Mouse (Mus musculus): ENCODE measurements around the gene Hist2h3c2. TPM values are rescaled to one million over a fixed set of nuclear protein-coding genes. Genes with fewer than 3 reads are reported as not detected.
"Not testable (repeated sequence)": the region's sequence is repeated elsewhere in the genome, so short reads cannot be mapped to it uniquely, and the experiment has no call there.

Gene Hist2h3c2
- polyA plus RNA-seq, 1 experiment from 2014 or later, result 8.2 TPM

- ATAC-seq (ENCODE audit: insufficient number of reproducible peaks, insufficient read depth, low FRiP score, low TSS enrichment), result no peak
- no peaks in the 10 kb centered on the region for H3K27me3 ChIP-seq
- WGBS, result 75% methylated on average over 5 of the region's 5 CpGs
- no peaks in the 10 kb centered on the region for H3K4me1 ChIP-seq
- no peaks in the 10 kb centered on the region for H3K36me3 ChIP-seq
- no peak overlapping the region for H3K4me3 ChIP-seq
- H3K9ac ChIP-seq, result no peak overlapping the region
- H3K9me3 ChIP-seq, result no peaks in the 10 kb centered on the region
- no peak overlapping the region for H3K27ac ChIP-seq
- H3K4me2 ChIP-seq (replicated peaks), result no peak overlapping the region
Observed at GRCm38 (mm10) chr3:96255926-96256593, 17.1 kb upstream of the Hist2h3c2 start.

DNA sequence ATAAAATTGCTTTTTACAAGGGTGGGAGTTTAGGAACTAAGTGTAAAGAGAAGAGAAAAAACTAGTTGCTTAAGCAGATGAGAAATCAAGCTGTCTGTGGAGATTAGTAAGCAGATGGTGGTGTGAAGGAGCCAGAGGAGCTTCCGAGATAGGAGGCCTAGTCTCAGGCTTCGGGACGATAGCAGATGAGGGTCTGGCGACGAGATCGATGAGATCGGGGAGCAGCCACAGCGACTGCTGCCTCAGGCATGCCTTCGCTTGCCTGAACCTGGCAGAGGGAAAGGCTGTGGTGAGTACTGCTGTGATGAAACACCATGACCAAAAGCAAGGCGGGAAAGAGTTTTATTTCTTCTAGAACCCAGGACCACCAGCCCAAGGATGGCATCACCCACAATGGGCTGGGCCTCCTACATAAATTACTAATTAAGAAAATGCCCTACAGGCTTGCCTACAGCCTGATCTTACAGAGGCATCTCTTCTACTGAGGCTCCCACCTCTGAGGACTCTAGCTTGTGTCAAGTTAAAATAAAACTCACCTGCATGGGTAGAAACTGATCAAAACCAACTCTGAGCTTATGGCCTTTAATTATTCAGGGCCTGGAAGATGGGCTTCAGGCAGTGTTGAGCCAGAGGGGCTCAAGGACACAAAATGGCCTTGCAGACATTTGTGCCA lies 15.9 kb upstream of the Hist2h3c2 start:
- Histone ChIP-seq H3K4me1 (no peaks in the 10 kb centered on the region), H3K36me3 (no peaks in the 10 kb centered on the region), H3K9me3 (no peaks in the 10 kb centered on the region), H3K4me3 (no peak overlapping the region), H3K4me2 (replicated peaks) (no peak overlapping the region; the same call in 1 of the 2 replicates), H3K27me3 (no peaks in the 10 kb centered on the region), H3K9ac (no peak overlapping the region), H3K27ac (no peak overlapping the region)
- 51% methylated on average over 10 of the region's 10 CpGs for WGBS
- no peak for ATAC-seq (ENCODE audit: insufficient number of reproducible peaks, insufficient read depth, low FRiP score, low TSS enrichment)

DNA sequence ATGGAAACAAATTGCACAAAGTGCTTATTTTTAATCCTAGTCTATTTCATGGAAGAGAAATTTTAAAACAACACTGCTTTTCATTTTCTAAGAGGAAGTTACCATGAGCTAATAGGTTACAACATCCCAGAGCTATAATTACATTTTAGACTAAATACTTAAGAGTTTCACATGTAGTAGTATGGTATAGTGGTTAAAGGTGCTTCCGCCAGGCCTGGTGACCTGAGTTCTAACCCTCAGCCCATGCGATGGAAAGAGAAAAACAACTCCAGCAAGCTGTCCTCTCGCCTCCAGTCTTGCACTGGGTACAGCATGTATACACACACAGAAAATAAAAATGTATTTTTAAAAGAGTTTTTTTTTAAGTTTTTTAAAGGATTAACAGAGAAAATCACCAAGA lies 12.9 kb upstream of the Hist2h3c2 start:
- no peaks in the 10 kb centered on the region for H3K9me3 ChIP-seq
- no peak for ATAC-seq (ENCODE audit: insufficient number of reproducible peaks, insufficient read depth, low FRiP score, low TSS enrichment)
- no peak overlapping the region for H3K4me3 ChIP-seq
- WGBS, result 92% methylated on average over 3 of the region's 3 CpGs
- no peaks in the 10 kb centered on the region for H3K36me3 ChIP-seq
- no peak overlapping the region for H3K27ac ChIP-seq
- H3K9ac ChIP-seq, result no peak overlapping the region
- H3K4me2 ChIP-seq (replicated peaks), result no peak overlapping the region
- no peaks in the 10 kb centered on the region for H3K27me3 ChIP-seq
- peaks cover 16% of the 10 kb centered on the region for H3K4me1 ChIP-seq

DNA sequence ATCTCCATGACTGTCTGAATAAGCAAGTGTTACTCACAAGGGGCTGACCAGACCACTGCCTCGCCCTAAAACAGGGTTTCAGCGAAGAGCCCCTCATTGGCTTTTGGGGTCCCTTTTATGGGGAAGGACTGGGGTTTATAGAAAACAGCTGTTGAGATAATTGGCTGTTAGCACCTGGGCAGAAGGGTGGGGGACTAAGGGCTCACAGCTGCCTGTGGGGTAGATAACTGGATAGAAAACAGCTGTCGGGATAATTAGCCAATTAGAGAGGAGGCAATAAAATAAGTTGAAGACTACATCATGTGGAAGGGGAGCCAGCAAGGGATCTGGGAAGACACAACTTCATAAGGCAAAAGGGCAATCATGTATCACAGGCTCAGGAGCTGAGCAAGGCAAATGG lies 12.0 kb upstream of the Hist2h3c2 start:
- Histone ChIP-seq H3K9me3 (no peaks in the 10 kb centered on the region), H3K27me3 (no peaks in the 10 kb centered on the region), H3K4me1 (peaks cover 16% of the 10 kb centered on the region), H3K9ac (no peak overlapping the region), H3K4me3 (no peak overlapping the region), H3K27ac (no peak overlapping the region), H3K4me2 (replicated peaks) (no peak overlapping the region), H3K36me3 (no peaks in the 10 kb centered on the region)
- no peak for ATAC-seq (ENCODE audit: insufficient number of reproducible peaks, insufficient read depth, low FRiP score, low TSS enrichment)
- WGBS, result 55% methylated on average over 3 of the region's 3 CpGs

DNA sequence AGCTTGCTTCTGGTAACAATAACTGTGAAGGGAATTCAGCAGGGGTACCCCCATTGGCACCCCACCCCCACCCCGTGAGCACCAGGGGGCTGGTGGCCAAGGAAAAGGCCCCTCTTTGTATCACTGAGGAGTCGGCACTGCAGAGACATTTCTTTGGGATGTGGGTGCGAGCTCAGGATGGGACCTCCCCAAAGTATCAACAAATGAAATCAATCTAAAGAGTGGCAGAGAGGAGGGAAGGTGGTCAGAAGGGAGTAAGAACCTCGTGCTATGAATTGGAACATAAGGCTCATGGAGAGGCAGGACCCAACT lies 10.1 kb upstream of the Hist2h3c2 start:
- H3K4me2 ChIP-seq (replicated peaks), result peak overlapping the region; percentile 50
- 0 out of 2 replicates have a peak overlapping the region, but pooled peaks have one; percentile 63 for H3K27ac ChIP-seq
- H3K36me3 ChIP-seq, result no peaks in the 10 kb centered on the region
- 0 out of 2 replicates have a peak overlapping the region, but pooled peaks have one; percentile 15 for H3K9ac ChIP-seq
- no peak for ATAC-seq (ENCODE audit: insufficient number of reproducible peaks, insufficient read depth, low FRiP score, low TSS enrichment)
- 55% methylated on average over 4 of the region's 4 CpGs for WGBS
- no peaks in the 10 kb centered on the region for H3K27me3 ChIP-seq
- no peaks in the 10 kb centered on the region for H3K9me3 ChIP-seq
- peak overlapping the region; percentile 39; the same call in 1 of the 2 replicates for H3K4me3 ChIP-seq
- H3K4me1 ChIP-seq, result peaks cover 24% of the 10 kb centered on the region

GRCm38 (mm10) chr3:96248141-96249033 lies 9.5 kb upstream of the Hist2h3c2 start:
- Histone ChIP-seq H3K9ac (peak overlapping the region; percentile 52), H3K4me1 (peaks cover 27% of the 10 kb centered on the region)

GRCm38 (mm10) chr3:96247356-96248140 lies 8.6 kb upstream of the Hist2h3c2 start:
- H3K36me3 ChIP-seq, result no peaks in the 10 kb centered on the region

More at GRCm38 (mm10) chr3:96248141-96249033, 9.5 kb upstream of the Hist2h3c2 start:
- WGBS, result 54% methylated on average over 6 of the region's 6 CpGs
- no peaks in the 10 kb centered on the region for H3K9me3 ChIP-seq
- H3K27me3 ChIP-seq, result no peaks in the 10 kb centered on the region
- peak overlapping the region; percentile 50 for H3K4me2 ChIP-seq (replicated peaks)
- peak overlapping the region; percentile 39 for H3K4me3 ChIP-seq
- H3K27ac ChIP-seq, result peak overlapping the region; percentile 70
- no peaks in the 10 kb centered on the region for H3K36me3 ChIP-seq
- no peak for ATAC-seq (ENCODE audit: insufficient number of reproducible peaks, insufficient read depth, low FRiP score, low TSS enrichment)

GRCm38 (mm10) chr3:96246427-96246856 lies 7.5 kb upstream of the Hist2h3c2 start, which contains the start of gene Hist2h3c1:
Gene Hist2h3c1, plus strand, starts transcription at chr3:96246685.
- H3K27me3 ChIP-seq, result not testable (repeated sequence)
- ATAC-seq (ENCODE audit: insufficient number of reproducible peaks, insufficient read depth, low FRiP score, low TSS enrichment), result peak; percentile 92
- H3K4me1 ChIP-seq, result peaks cover 29% of the 10 kb centered on the region

More at GRCm38 (mm10) chr3:96247356-96248140, 8.6 kb upstream of the Hist2h3c2 start:
- H3K4me2 ChIP-seq (replicated peaks), result peak overlapping the region; percentile 50
- no peaks in the 10 kb centered on the region for H3K9me3 ChIP-seq
- H3K4me1 ChIP-seq, result peaks cover 27% of the 10 kb centered on the region
- no peak for ATAC-seq (ENCODE audit: insufficient number of reproducible peaks, insufficient read depth, low FRiP score, low TSS enrichment)
- peak overlapping the region; percentile 70 for H3K27ac ChIP-seq
- H3K27me3 ChIP-seq, result no peaks in the 10 kb centered on the region
- peak overlapping the region; percentile 39 for H3K4me3 ChIP-seq
- H3K9ac ChIP-seq, result peak overlapping the region; percentile 52
- 2% methylated on average over 11 of the region's 11 CpGs for WGBS

DNA sequence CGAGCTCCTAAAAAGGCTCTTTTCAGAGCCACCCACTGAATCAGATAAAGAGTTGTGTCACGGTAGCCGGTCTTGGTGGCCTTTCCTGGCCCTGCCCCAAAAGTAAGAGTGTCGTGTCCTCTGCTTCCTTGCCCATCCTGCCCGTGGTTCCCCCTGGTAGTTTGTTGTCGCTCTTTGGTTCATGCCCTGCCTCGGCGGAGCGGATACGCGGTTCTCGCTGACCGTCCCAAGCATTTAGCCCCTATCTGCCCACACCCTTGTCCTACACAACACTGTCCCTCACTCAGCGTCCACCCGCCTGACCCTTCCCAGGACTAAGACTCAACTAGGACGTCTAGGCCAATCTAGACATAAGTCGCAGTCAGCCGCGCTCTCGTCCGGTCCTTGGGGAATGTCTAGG lies 7.1 kb upstream of the Hist2h3c2 start:
- H3K9ac ChIP-seq, result not testable (repeated sequence)
- H3K4me1 ChIP-seq, result peaks cover 29% of the 10 kb centered on the region

More at GRCm38 (mm10) chr3:96246427-96246856, 7.5 kb upstream of the Hist2h3c2 start, which contains the start of gene Hist2h3c1:
- H3K4me2 ChIP-seq (replicated peaks), result peak within 1 kb of the TSS; percentile 50
- peak within 1 kb of the TSS; percentile 39 for H3K4me3 ChIP-seq
- H3K9me3 ChIP-seq, H3K36me3 ChIP-seq: not testable (repeated sequence)
- WGBS, result no CpG with 5 or more reads among the region's 47 CpGs
- H3K9ac ChIP-seq, result peak within 1 kb of the TSS; percentile 52
- H3K27ac ChIP-seq, result peak within 1 kb of the TSS; percentile 74

GRCm38 (mm10) chr3:96245003-96245886 lies 6.3 kb upstream of the Hist2h3c2 start, which contains the start of gene Hist2h2aa1:
Gene Hist2h2aa1, plus strand, starts transcription at chr3:96245497.
- peaks cover 29% of the 10 kb centered on the region for H3K4me1 ChIP-seq
- H3K36me3 ChIP-seq, H3K27me3 ChIP-seq, H3K9me3 ChIP-seq: not testable (repeated sequence)
- peak; percentile 85 for ATAC-seq (ENCODE audit: insufficient number of reproducible peaks, insufficient read depth, low FRiP score, low TSS enrichment)
- H3K4me3 ChIP-seq, result peak within 1 kb of the TSS; percentile 40
- H3K27ac ChIP-seq, result peak within 1 kb of the TSS; percentile 97
- under 1% methylated on average over 38 of the region's 88 CpGs for WGBS
- peak within 1 kb of the TSS; percentile 61 for H3K9ac ChIP-seq
- peak within 1 kb of the TSS; percentile 49 for H3K4me2 ChIP-seq (replicated peaks)

More for the DNA sequence above, 7.1 kb upstream of the Hist2h3c2 start:
- not testable (repeated sequence) for H3K9me3 ChIP-seq; H3K36me3 ChIP-seq; H3K4me2 ChIP-seq (replicated peaks); H3K27me3 ChIP-seq
- ATAC-seq (ENCODE audit: insufficient number of reproducible peaks, insufficient read depth, low FRiP score, low TSS enrichment), result peak; percentile 12
- Histone ChIP-seq H3K4me3 (peak overlapping the region; percentile 34), H3K27ac (peak overlapping the region; percentile 74; the same call in 1 of the 2 replicates)
- WGBS, result under 1% methylated on average over 10 of the region's 21 CpGs

All from embryonic facial prominence, embryonic 12.5 days (tissue).